Mouse (Mus musculus): ENCODE results near the gene Gpalpp1. TPM values are rescaled to one million over a fixed set of nuclear protein-coding genes. Genes with fewer than 3 reads are reported as not detected.

Gpalpp1 gene
- polyA plus RNA-seq, 1 experiment from 2014 or later, result 11.1 TPM

DNA sequence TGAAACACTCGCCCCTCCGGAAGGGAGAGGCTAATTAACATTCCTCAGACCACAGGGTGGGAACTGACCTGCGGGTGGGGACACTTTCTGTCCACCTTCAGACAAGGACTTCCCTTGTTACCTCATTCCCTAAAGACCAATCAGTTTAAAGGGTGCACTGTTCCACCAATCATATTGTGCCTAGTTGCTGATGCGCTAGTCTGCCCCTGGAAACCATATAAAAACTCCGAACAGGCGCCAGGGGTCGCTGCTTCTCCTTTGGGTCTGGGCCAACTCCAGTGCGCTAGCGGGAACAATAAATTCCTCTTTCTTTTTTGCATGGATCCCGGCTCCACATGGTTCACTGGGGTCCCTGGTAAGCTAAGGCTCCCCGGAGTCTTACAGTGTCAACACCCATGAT lies 29.1 kb downstream of the Gpalpp1 start:
- Histone ChIP-seq H3K4me3 (ENCODE audit: low read depth, low read length) (no peak overlapping the region), H3K27ac (replicated peaks; ENCODE audit: low read depth, low read length) (no peak overlapping the region), H3K9me3 (ENCODE audit: control insufficient read depth, low read length) (no peaks in the 10 kb centered on the region), H3K36me3 (ENCODE audit: control insufficient read depth, insufficient read depth, low read length) (no peaks in the 10 kb centered on the region), H3K9ac (ENCODE audit: low read depth, low read length) (no peak overlapping the region), H3K4me1 (ENCODE audit: control insufficient read depth, insufficient read depth, low read length) (no peaks in the 10 kb centered on the region), H3K27me3 (replicated peaks; ENCODE audit: control insufficient read depth, insufficient read depth, low read length) (no peaks in the 10 kb centered on the region), H3K4me2 (ENCODE audit: low read depth, low read length) (no peak overlapping the region)
- 54% methylated on average over 11 of the region's 11 CpGs for WGBS
- DNase-seq (ENCODE audit: low spot score) (no peak), ATAC-seq (ENCODE audit: low read depth) (no peak)

DNA sequence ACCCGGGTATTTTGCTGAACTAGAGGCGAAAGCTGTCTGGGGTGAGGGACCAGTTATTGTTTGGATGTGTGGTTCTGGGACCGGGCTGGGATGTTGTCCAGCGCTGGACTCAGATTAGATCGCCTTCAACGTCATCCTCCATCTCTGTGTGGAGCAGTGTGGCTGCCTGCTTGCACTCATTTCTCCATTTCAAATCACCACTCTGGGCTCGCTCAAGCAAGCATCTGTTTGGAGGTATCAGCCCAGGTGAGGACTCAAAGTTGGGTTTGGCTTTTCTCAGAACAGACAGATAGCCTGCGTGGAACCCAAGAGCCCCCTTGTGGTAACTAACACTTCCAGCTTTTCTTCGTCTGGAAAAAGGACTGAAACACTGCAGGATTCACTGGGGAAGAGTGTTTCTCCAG lies 33.5 kb downstream of the Gpalpp1 start:
- Histone ChIP-seq H3K27ac (replicated peaks; ENCODE audit: low read depth, low read length) (no peak overlapping the region), H3K4me1 (ENCODE audit: control insufficient read depth, insufficient read depth, low read length) (no peaks in the 10 kb centered on the region), H3K9me3 (ENCODE audit: control insufficient read depth, low read length) (no peaks in the 10 kb centered on the region), H3K4me2 (ENCODE audit: low read depth, low read length) (no peak overlapping the region), H3K9ac (ENCODE audit: low read depth, low read length) (no peak overlapping the region), H3K27me3 (replicated peaks; ENCODE audit: control insufficient read depth, insufficient read depth, low read length) (no peaks in the 10 kb centered on the region), H3K4me3 (ENCODE audit: low read depth, low read length) (no peak overlapping the region), H3K36me3 (ENCODE audit: control insufficient read depth, insufficient read depth, low read length) (no peaks in the 10 kb centered on the region)
- DNase-seq (ENCODE audit: low spot score) (peak; percentile 75), ATAC-seq (ENCODE audit: low read depth) (peak; percentile 71)
- WGBS, result 51% methylated on average over 9 of the region's 9 CpGs

DNA sequence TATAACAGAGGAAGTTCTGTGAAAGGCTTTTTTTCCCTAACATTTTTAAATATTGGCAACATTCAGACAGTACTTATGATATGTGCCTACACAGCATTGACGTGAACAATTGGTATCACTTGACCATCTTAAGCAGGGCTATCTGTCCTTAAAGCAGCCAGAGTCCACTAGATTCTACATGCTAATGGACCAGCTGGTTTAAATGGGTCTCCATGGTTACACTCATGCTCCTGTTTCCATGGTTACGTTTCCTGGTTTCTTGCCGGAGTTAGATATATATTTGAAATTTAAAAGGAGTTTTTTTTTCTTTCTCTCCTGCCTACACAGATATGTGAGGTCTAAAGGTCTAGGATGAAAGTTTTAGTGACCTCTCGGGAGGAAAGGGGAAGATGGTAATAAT lies 34.0 kb downstream of the Gpalpp1 start:
- ATAC-seq (ENCODE audit: low read depth) (no peak), DNase-seq (ENCODE audit: low spot score) (no peak)
- Histone ChIP-seq H3K27ac (replicated peaks; ENCODE audit: low read depth, low read length) (no peak overlapping the region), H3K36me3 (ENCODE audit: control insufficient read depth, insufficient read depth, low read length) (no peaks in the 10 kb centered on the region), H3K4me3 (ENCODE audit: low read depth, low read length) (no peak overlapping the region), H3K4me2 (ENCODE audit: low read depth, low read length) (no peak overlapping the region), H3K9ac (ENCODE audit: low read depth, low read length) (no peak overlapping the region), H3K4me1 (ENCODE audit: control insufficient read depth, insufficient read depth, low read length) (no peaks in the 10 kb centered on the region), H3K9me3 (ENCODE audit: control insufficient read depth, low read length) (no peaks in the 10 kb centered on the region), H3K27me3 (replicated peaks; ENCODE audit: control insufficient read depth, insufficient read depth, low read length) (no peaks in the 10 kb centered on the region)
- 52% methylated on average over 4 of the region's 4 CpGs for WGBS

GRCm38 (mm10) chr14:76075721-76076120 lies 34.8 kb downstream of the Gpalpp1 start:
- DNase-seq (ENCODE audit: low spot score) (no peak), ATAC-seq (ENCODE audit: low read depth) (no peak)
- Histone ChIP-seq H3K4me2 (ENCODE audit: low read depth, low read length) (no peak overlapping the region), H3K27ac (replicated peaks; ENCODE audit: low read depth, low read length) (no peak overlapping the region), H3K9ac (ENCODE audit: low read depth, low read length) (no peak overlapping the region), H3K4me3 (ENCODE audit: low read depth, low read length) (no peak overlapping the region), H3K27me3 (replicated peaks; ENCODE audit: control insufficient read depth, insufficient read depth, low read length) (no peaks in the 10 kb centered on the region), H3K36me3 (ENCODE audit: control insufficient read depth, insufficient read depth, low read length) (no peaks in the 10 kb centered on the region), H3K4me1 (ENCODE audit: control insufficient read depth, insufficient read depth, low read length) (no peaks in the 10 kb centered on the region), H3K9me3 (ENCODE audit: control insufficient read depth, low read length) (no peaks in the 10 kb centered on the region)
- WGBS, result 55% methylated on average over 4 of the region's 4 CpGs

- 75% methylated on average over 1 of the region's 1 CpGs for WGBS
- no peak for ATAC-seq (ENCODE audit: low read depth)
These were observed 36.4 kb downstream of the Gpalpp1 start for GRCm38 (mm10) chr14:76074206-76074605.

GRCm38 (mm10) chr14:76072626-76073025 lies 37.9 kb downstream of the Gpalpp1 start:
- DNase-seq (ENCODE audit: low spot score) (no peak), ATAC-seq (ENCODE audit: low read depth) (no peak)
- Histone ChIP-seq H3K4me1 (ENCODE audit: control insufficient read depth, insufficient read depth, low read length) (no peaks in the 10 kb centered on the region), H3K4me3 (ENCODE audit: low read depth, low read length) (no peak overlapping the region), H3K27ac (replicated peaks; ENCODE audit: low read depth, low read length) (no peak overlapping the region), H3K4me2 (ENCODE audit: low read depth, low read length) (no peak overlapping the region), H3K27me3 (replicated peaks; ENCODE audit: control insufficient read depth, insufficient read depth, low read length) (no peaks in the 10 kb centered on the region), H3K9ac (ENCODE audit: low read depth, low read length) (no peak overlapping the region), H3K36me3 (ENCODE audit: control insufficient read depth, insufficient read depth, low read length) (no peaks in the 10 kb centered on the region), H3K9me3 (ENCODE audit: control insufficient read depth, low read length) (no peaks in the 10 kb centered on the region)
- 76% methylated on average over 2 of the region's 2 CpGs for WGBS

More at GRCm38 (mm10) chr14:76074206-76074605, 36.4 kb downstream of the Gpalpp1 start:
- no peak overlapping the region for H3K27ac ChIP-seq (replicated peaks; ENCODE audit: low read depth, low read length)
- H3K4me1 ChIP-seq (ENCODE audit: control insufficient read depth, insufficient read depth, low read length), result no peaks in the 10 kb centered on the region
- no peak for DNase-seq (ENCODE audit: low spot score)
- no peak overlapping the region for H3K4me2 ChIP-seq (ENCODE audit: low read depth, low read length)
- H3K27me3 ChIP-seq (replicated peaks; ENCODE audit: control insufficient read depth, insufficient read depth, low read length), result no peaks in the 10 kb centered on the region
- H3K9ac ChIP-seq (ENCODE audit: low read depth, low read length), result no peak overlapping the region
- no peaks in the 10 kb centered on the region for H3K9me3 ChIP-seq (ENCODE audit: control insufficient read depth, low read length)
- H3K4me3 ChIP-seq (ENCODE audit: low read depth, low read length), result no peak overlapping the region
- H3K36me3 ChIP-seq (ENCODE audit: control insufficient read depth, insufficient read depth, low read length), result no peaks in the 10 kb centered on the region

GRCm38 (mm10) chr14:76069296-76069695 lies 41.3 kb downstream of the Gpalpp1 start:
- no peaks in the 10 kb centered on the region for H3K9me3 ChIP-seq (ENCODE audit: control insufficient read depth, low read length)
- H3K4me1 ChIP-seq (ENCODE audit: control insufficient read depth, insufficient read depth, low read length), result no peaks in the 10 kb centered on the region
- no peaks in the 10 kb centered on the region for H3K27me3 ChIP-seq (replicated peaks; ENCODE audit: control insufficient read depth, insufficient read depth, low read length)
- no peak overlapping the region for H3K9ac ChIP-seq (ENCODE audit: low read depth, low read length)
- H3K27ac ChIP-seq (replicated peaks; ENCODE audit: low read depth, low read length), result no peak overlapping the region
- ATAC-seq (ENCODE audit: low read depth) (no peak), DNase-seq (ENCODE audit: low spot score) (peak; percentile 9)
- H3K36me3 ChIP-seq (ENCODE audit: control insufficient read depth, insufficient read depth, low read length), result no peaks in the 10 kb centered on the region
- no peak overlapping the region for H3K4me2 ChIP-seq (ENCODE audit: low read depth, low read length)
- H3K4me3 ChIP-seq (ENCODE audit: low read depth, low read length), result no peak overlapping the region
- 62% methylated on average over 4 of the region's 4 CpGs for WGBS

DNA sequence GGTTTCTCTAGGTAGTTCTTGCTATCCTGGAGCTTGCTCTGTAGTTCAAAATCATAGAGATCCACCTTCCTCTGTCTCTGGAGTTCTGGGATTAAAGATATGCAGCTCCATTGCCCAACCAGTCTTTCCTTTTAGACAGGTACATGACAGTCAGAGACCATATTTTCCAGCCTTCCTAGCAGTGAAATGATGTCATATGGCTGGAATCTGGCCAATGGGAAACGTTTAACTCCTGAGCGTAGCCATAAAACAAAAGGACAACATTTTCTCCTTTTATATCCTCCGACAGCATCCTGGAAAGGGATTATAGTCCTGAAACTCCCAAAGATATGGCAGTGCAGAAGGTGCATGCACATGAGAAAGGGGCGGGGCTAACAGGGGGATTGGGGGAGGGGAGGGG lies 42.3 kb downstream of the Gpalpp1 start:
- Histone ChIP-seq H3K27ac (replicated peaks; ENCODE audit: low read depth, low read length) (no peak overlapping the region), H3K4me1 (ENCODE audit: control insufficient read depth, insufficient read depth, low read length) (no peaks in the 10 kb centered on the region), H3K36me3 (ENCODE audit: control insufficient read depth, insufficient read depth, low read length) (no peaks in the 10 kb centered on the region), H3K4me2 (ENCODE audit: low read depth, low read length) (no peak overlapping the region), H3K27me3 (replicated peaks; ENCODE audit: control insufficient read depth, insufficient read depth, low read length) (no peaks in the 10 kb centered on the region), H3K9me3 (ENCODE audit: control insufficient read depth, low read length) (no peaks in the 10 kb centered on the region), H3K4me3 (ENCODE audit: low read depth, low read length) (no peak overlapping the region), H3K9ac (ENCODE audit: low read depth, low read length) (no peak overlapping the region)
- 58% methylated on average over 4 of the region's 4 CpGs for WGBS
- ATAC-seq (ENCODE audit: low read depth), result no peak
- DNase-seq (ENCODE audit: low spot score), result no peak

- Histone ChIP-seq H3K36me3 (ENCODE audit: control insufficient read depth, insufficient read depth, low read length) (no peaks in the 10 kb centered on the region), H3K9me3 (ENCODE audit: control insufficient read depth, low read length) (no peaks in the 10 kb centered on the region), H3K27ac (replicated peaks; ENCODE audit: low read depth, low read length) (no peak overlapping the region), H3K9ac (ENCODE audit: low read depth, low read length) (no peak overlapping the region), H3K4me1 (ENCODE audit: control insufficient read depth, insufficient read depth, low read length) (no peaks in the 10 kb centered on the region), H3K4me2 (ENCODE audit: low read depth, low read length) (no peak overlapping the region), H3K27me3 (replicated peaks; ENCODE audit: control insufficient read depth, insufficient read depth, low read length) (no peaks in the 10 kb centered on the region), H3K4me3 (ENCODE audit: low read depth, low read length) (no peak overlapping the region)
- ATAC-seq (ENCODE audit: low read depth) (no peak), DNase-seq (ENCODE audit: low spot score) (no peak)
- 61% methylated on average over 1 of the region's 1 CpGs for WGBS
These were observed 43.3 kb downstream of the Gpalpp1 start for GRCm38 (mm10) chr14:76067237-76067636.
